Mouse (Mus musculus) spleen, adult 12 weeks (tissue): ENCODE measurements at regions not wholly inside any gene's neighbourhood (a gene's known extent, or its start where the extent isn't known, plus 50 kb on each side); places are given as distances from the start of the nearest gene placed in this dataset.

Source experiments
- DNase-seq: peaks from one replicate; pipeline ENCODE4 v3.0.0; 2022; ENCODE audit warnings: low spot score

DNA sequence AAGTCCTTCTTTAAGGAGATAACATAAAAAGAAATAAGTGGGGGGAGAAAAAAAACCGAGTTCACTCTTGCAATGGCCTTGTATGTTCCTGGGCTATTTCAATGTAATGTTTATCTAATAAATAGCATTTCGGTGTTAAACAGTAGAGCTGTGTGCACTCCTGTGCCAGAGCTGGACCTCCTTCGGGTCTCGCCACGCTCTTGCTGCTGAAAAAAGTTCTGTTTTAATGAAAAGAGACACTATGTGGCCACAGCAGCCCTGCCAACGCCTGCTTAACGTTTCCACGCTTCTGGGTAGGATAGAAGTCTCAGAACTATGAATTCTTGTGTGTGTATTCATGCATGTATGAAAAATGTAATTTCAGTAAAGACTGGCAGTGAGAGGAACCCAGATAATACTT is 50.3 kb upstream of the Prickle1 start:
- no peak for DNase-seq
